Mouse (Mus musculus): ENCODE measurements around the gene Mgarp. TPM values are rescaled to one million over a fixed set of nuclear protein-coding genes. Genes with fewer than 3 reads are reported as not detected.

The Mgarp gene
- polyA plus RNA-seq, 1 experiment: 0.23 TPM

- Histone ChIP-seq H3K27me3 (ENCODE audit: control insufficient read depth, insufficient read depth, insufficient read length) (no peaks in the 10 kb centered on the region), H3K79me2 (ENCODE audit: control insufficient read depth, insufficient read depth) (peaks cover 51% of the 10 kb centered on the region), H3ac (ENCODE audit: control insufficient read depth, insufficient read length, low read depth) (peak overlapping the region; percentile 79), H3K79me3 (ENCODE audit: low read depth) (peaks cover 14% of the 10 kb centered on the region), H3K36me3 (ENCODE audit: control insufficient read depth, insufficient read depth) (no peaks in the 10 kb centered on the region), H3K4me3 (ENCODE audit: insufficient read depth, poor library complexity, severe bottlenecking) (peak overlapping the region; percentile 75)
- TF ChIP-seq MYOG (IDR thresholded peaks at IDR 0.05; ENCODE audit: control insufficient read depth, extremely low read depth, insufficient read length) (no peak), CTCF (IDR thresholded peaks at IDR 0.05; ENCODE audit: control insufficient read depth, insufficient read depth, insufficient read length) (no peak), MYOD1 (IDR thresholded peaks at IDR 0.05; ENCODE audit: control insufficient read depth, insufficient read length, low read depth) (no peak), CEBPB (IDR thresholded peaks at IDR 0.05; ENCODE audit: low read depth) (no peak), MAX (IDR thresholded peaks at IDR 0.05) (no peak), USF1 (IDR thresholded peaks at IDR 0.05; ENCODE audit: low read depth) (no peak), FOSL1 (IDR thresholded peaks at IDR 0.05; ENCODE audit: insufficient read depth, low read length, poor library complexity, severe bottlenecking) (no peak)
These were observed 57.2 kb downstream of the Mgarp start for GRCm38 (mm10) chr3:51339378-51339733.

Other genes with a start within 250 kb of the Mgarp start
- 10.8 TPM for gene Noct, start 172.3 kb downstream of the Mgarp start, polyA plus RNA-seq (2012; fragmentation: generic; extraction: Trizol)
- gene Elf2, start 56.1 kb downstream of the Mgarp start, polyA plus RNA-seq (2012; fragmentation: generic; extraction: Trizol): 19.5 TPM
- gene Ndufc1, start 12.2 kb upstream of the Mgarp start, polyA plus RNA-seq (2012; fragmentation: generic; extraction: Trizol): 473 TPM
- gene Naa15, start 18.4 kb upstream of the Mgarp start, polyA plus RNA-seq (2012; fragmentation: generic; extraction: Trizol): 13.3 TPM
- gene Rab33b, start 87.2 kb upstream of the Mgarp start, polyA plus RNA-seq (2012; fragmentation: generic; extraction: Trizol): 4.7 TPM
- gene Setd7, start 164.1 kb upstream of the Mgarp start, polyA plus RNA-seq (2012; fragmentation: generic; extraction: Trizol): 9.9 TPM